In the genomic region with DNA sequence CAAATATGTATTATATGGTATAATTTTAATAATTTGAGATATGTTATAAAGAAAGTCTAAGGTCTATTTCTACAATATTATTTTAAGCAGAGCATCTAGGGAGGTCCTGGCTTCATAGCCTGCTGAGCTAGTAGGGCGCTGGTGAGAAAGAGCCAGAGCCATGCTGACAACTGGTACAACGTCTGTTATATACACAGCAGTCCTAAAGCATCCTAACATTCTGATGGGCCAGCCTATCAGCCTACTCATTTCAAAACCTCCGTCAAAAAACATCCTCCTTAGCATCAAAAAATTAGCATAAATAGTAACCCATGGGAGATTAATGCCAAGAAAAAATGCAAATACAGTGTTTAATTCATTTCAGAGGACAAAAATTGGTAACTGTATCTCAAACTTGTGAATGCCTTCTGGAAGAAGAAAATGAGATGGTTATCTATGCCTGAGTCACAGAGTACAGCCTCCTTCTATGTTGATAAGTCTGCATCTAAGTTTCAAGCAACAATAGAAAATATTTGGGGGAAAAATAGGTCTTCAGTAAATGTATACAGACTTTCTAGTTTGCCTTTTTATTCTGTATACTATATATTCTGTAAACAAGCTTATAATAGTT, we compare ENCODE assay signal across 27 mouse cellular contexts. TPM values are rescaled to one million over a fixed set of nuclear protein-coding genes. Genes with fewer than 3 reads are reported as not detected.
"Had no signal": no experiment of that assay in that cellular context is flagged by ENCODE, and none has a peak within 500 bp of the region (broad histone marks: within the 10 kb centered on the region; RNA-seq: fewer than 3 reads in every experiment).

No protein-coding gene starts in this region.

- ATAC-seq: liver, postnatal 0 days; lung, postnatal 0 days; midbrain, embryonic 15.5 days had no signal

- H3K27me3 ChIP-seq: limb, embryonic 12.5 days; limb, embryonic 15.5 days; megakaryocyte, embryonic 14.5 days; midbrain, embryonic 15.5 days; neural tube, embryonic 12.5 days; neural tube, embryonic 15.5 days; stomach, embryonic 15.5 days had no signal

- H3K4me2 ChIP-seq: limb, embryonic 12.5 days; limb, embryonic 15.5 days; liver, embryonic 11.5 days; lung, embryonic 14.5 days; midbrain, embryonic 11.5 days; midbrain, embryonic 15.5 days; neural tube, embryonic 12.5 days; neural tube, embryonic 15.5 days; stomach, embryonic 15.5 days had no signal

- H3K4me1 ChIP-seq: limb, embryonic 12.5 days; limb, embryonic 15.5 days; megakaryocyte, embryonic 14.5 days; midbrain, embryonic 15.5 days; neural tube, embryonic 12.5 days; neural tube, embryonic 15.5 days; stomach, embryonic 15.5 days had no signal

- H3K27ac ChIP-seq: limb, embryonic 12.5 days; limb, embryonic 15.5 days; liver, embryonic 14.5 days; midbrain, embryonic 15.5 days; neural tube, embryonic 12.5 days; neural tube, embryonic 15.5 days; stomach, embryonic 15.5 days had no signal

- H3K36me3 ChIP-seq: limb, embryonic 15.5 days; neural tube, embryonic 12.5 days had no signal

- DNase-seq: kidney, postnatal 14 days; kidney, postnatal 4 days; left cerebral cortex, postnatal 4 days; liver, postnatal 0 days; lung, embryonic 14.5 days; right cerebral cortex, adult 18-20 months; right cerebral cortex, postnatal 14 days; right cerebral cortex, postnatal 4 days; thymus, adult 18-20 months; thymus, postnatal 36 days had no signal

- H3K9me3 ChIP-seq: limb, embryonic 12.5 days; limb, embryonic 15.5 days; megakaryocyte, embryonic 14.5 days; midbrain, embryonic 15.5 days; neural tube, embryonic 12.5 days; neural tube, embryonic 15.5 days; stomach, embryonic 15.5 days had no signal

- H3K4me3 ChIP-seq: limb, embryonic 12.5 days; limb, embryonic 15.5 days; megakaryocyte, embryonic 14.5 days; midbrain, embryonic 15.5 days; neural tube, embryonic 12.5 days; neural tube, embryonic 15.5 days; stomach, embryonic 15.5 days had no signal

- H3K9ac ChIP-seq: limb, embryonic 12.5 days; limb, embryonic 15.5 days; liver, embryonic 14.5 days; liver, postnatal 0 days; lung, embryonic 14.5 days; midbrain, embryonic 15.5 days; neural tube, embryonic 12.5 days; neural tube, embryonic 15.5 days; stomach, embryonic 15.5 days had no signal

RNA-seq across cellular contexts. Expression of a gene that starts 33.6 kb away (rescaled TPM):
- total RNA-seq: layer of hippocampus, adult 18-20 months; layer of hippocampus, postnatal 14 days; left cerebral cortex, adult 8-10 months; left cerebral cortex, postnatal 14 days; left cerebral cortex, postnatal 4 days had no signal
- polyA plus RNA-seq: kidney, embryonic 16.5 days; limb, embryonic 12.5 days; limb, embryonic 15.5 days; liver, embryonic 11.5 days; liver, embryonic 14.5 days; liver, postnatal 0 days; lung, embryonic 14.5 days; lung, postnatal 0 days; midbrain, embryonic 11.5 days; neural tube, embryonic 12.5 days; stomach, embryonic 15.5 days; urinary bladder, adult 2 months had no signal
